Mouse (Mus musculus) thymus, adult 2 months (tissue): Measurements from ENCODE around the gene Itgam.

Experiments used
- CTCF ChIP-seq: fragments of 200-500 bp; IDR thresholded peaks from 2 replicates; pipeline ENCODE4 v1.5.1; 2012; ENCODE audit warnings: mild to moderate bottlenecking, control low read depth, low read length, moderate library complexity, borderline replicate concordance; ENCODE audit not compliant: control insufficient read depth, poor library complexity, insufficient read depth; ENCODE audit errors: extremely low read depth
- POLR2A ChIP-seq: fragments of 200-500 bp; IDR thresholded peaks from 2 replicates; pipeline ENCODE4 v1.6.1; 2012; ENCODE audit warnings: mild to moderate bottlenecking, low read length, control low read depth, moderate library complexity; ENCODE audit not compliant: control insufficient read depth, poor library complexity, insufficient read depth; ENCODE audit errors: extremely low read depth

DNA sequence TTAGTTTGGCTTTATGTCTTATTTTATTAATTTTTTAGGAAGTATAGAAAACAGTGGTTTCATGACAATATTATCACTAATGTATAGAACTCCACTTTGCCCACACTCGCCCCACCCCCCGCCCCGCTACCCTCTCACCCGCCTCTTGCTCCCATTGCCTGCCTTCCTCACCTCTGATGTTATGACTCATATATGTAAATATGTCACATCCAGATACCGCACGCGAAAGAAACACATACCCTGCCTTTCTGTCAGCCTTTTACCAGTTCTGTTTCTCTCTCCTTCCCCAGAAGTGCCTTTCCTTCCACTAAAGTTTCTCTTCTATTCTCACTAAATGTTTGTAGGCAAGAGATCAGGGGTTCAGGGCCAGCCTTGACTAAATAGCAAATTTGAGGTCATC, 104.0 kb downstream of the Itgam start:
- no peak for TF ChIP-seq CTCF
- no peak for TF ChIP-seq POLR2A
